Mouse (Mus musculus): Measurements from ENCODE around the gene C2cd6. TPM values are rescaled to one million over a fixed set of nuclear protein-coding genes. Genes with fewer than 3 reads are reported as not detected.

Gene C2cd6
- polyA plus RNA-seq, 1 experiment = not detected

- H3K4me3 ChIP-seq (ENCODE audit: insufficient read depth, low read length) = no peak overlapping the region
- TF ChIP-seq CTCF (IDR thresholded peaks at IDR 0.05; ENCODE audit: low read depth, low read length) = no peak
- TF ChIP-seq POLR2A (IDR thresholded peaks at IDR 0.05; ENCODE audit: borderline replicate concordance, low read depth, low read length) = no peak
- no peaks in the 10 kb centered on the region for H3K4me1 ChIP-seq (ENCODE audit: control insufficient read depth, insufficient read depth, low read length)
- no peak overlapping the region for H3K27ac ChIP-seq (ENCODE audit: insufficient read depth, low read depth, low read length)
Measured at GRCm38 (mm10) chr1:59067976-59068375, 26.7 kb downstream of the C2cd6 start.

- TF ChIP-seq CTCF (IDR thresholded peaks at IDR 0.05; ENCODE audit: low read depth, low read length) = no peak
- no peak for TF ChIP-seq POLR2A (IDR thresholded peaks at IDR 0.05; ENCODE audit: borderline replicate concordance, low read depth, low read length)
- Histone ChIP-seq H3K27ac (ENCODE audit: insufficient read depth, low read depth, low read length) (no peak overlapping the region), H3K4me3 (ENCODE audit: insufficient read depth, low read length) (no peak overlapping the region), H3K4me1 (ENCODE audit: control insufficient read depth, insufficient read depth, low read length) (no peaks in the 10 kb centered on the region)
Measured at GRCm38 (mm10) chr1:59063697-59064096, 31.0 kb downstream of the C2cd6 start.

- no peaks in the 10 kb centered on the region for H3K4me1 ChIP-seq (ENCODE audit: control insufficient read depth, insufficient read depth, low read length)
- TF ChIP-seq CTCF (IDR thresholded peaks at IDR 0.05; ENCODE audit: low read depth, low read length) = no peak
- TF ChIP-seq POLR2A (IDR thresholded peaks at IDR 0.05; ENCODE audit: borderline replicate concordance, low read depth, low read length) = no peak
- H3K4me3 ChIP-seq (ENCODE audit: insufficient read depth, low read length) = no peak overlapping the region
- no peak overlapping the region for H3K27ac ChIP-seq (ENCODE audit: insufficient read depth, low read depth, low read length)
Measured at GRCm38 (mm10) chr1:59056955-59057354, 37.7 kb downstream of the C2cd6 start.

GRCm38 (mm10) chr1:59051306-59051705 lies 43.4 kb downstream of the C2cd6 start:
- H3K4me1 ChIP-seq (ENCODE audit: control insufficient read depth, insufficient read depth, low read length) = no peaks in the 10 kb centered on the region
- H3K4me3 ChIP-seq (ENCODE audit: insufficient read depth, low read length) = no peak overlapping the region
- no peak overlapping the region for H3K27ac ChIP-seq (ENCODE audit: insufficient read depth, low read depth, low read length)
- TF ChIP-seq CTCF (IDR thresholded peaks at IDR 0.05; ENCODE audit: low read depth, low read length) = no peak

- Histone ChIP-seq H3K4me1 (ENCODE audit: control insufficient read depth, insufficient read depth, low read length) (no peaks in the 10 kb centered on the region), H3K27ac (ENCODE audit: insufficient read depth, low read depth, low read length) (no peak overlapping the region), H3K4me3 (ENCODE audit: insufficient read depth, low read length) (no peak overlapping the region)
- TF ChIP-seq CTCF (IDR thresholded peaks at IDR 0.05; ENCODE audit: low read depth, low read length) (no peak), POLR2A (IDR thresholded peaks at IDR 0.05; ENCODE audit: borderline replicate concordance, low read depth, low read length) (no peak)
Measured at GRCm38 (mm10) chr1:59037723-59038122, 57.0 kb downstream of the C2cd6 start.

- H3K4me1 ChIP-seq (ENCODE audit: control insufficient read depth, insufficient read depth, low read length) = no peaks in the 10 kb centered on the region
- TF ChIP-seq CTCF (IDR thresholded peaks at IDR 0.05; ENCODE audit: low read depth, low read length) (no peak), POLR2A (IDR thresholded peaks at IDR 0.05; ENCODE audit: borderline replicate concordance, low read depth, low read length) (no peak)
- H3K4me3 ChIP-seq (ENCODE audit: insufficient read depth, low read length) = no peak overlapping the region
- no peak overlapping the region for H3K27ac ChIP-seq (ENCODE audit: insufficient read depth, low read depth, low read length)
Measured at GRCm38 (mm10) chr1:59021556-59021955, 73.1 kb downstream of the C2cd6 start.

- H3K4me3 ChIP-seq (ENCODE audit: insufficient read depth, low read length) = no peak overlapping the region
- TF ChIP-seq POLR2A (IDR thresholded peaks at IDR 0.05; ENCODE audit: borderline replicate concordance, low read depth, low read length) (no peak), CTCF (IDR thresholded peaks at IDR 0.05; ENCODE audit: low read depth, low read length) (no peak)
- H3K27ac ChIP-seq (ENCODE audit: insufficient read depth, low read depth, low read length) = no peak overlapping the region
- H3K4me1 ChIP-seq (ENCODE audit: control insufficient read depth, insufficient read depth, low read length) = no peaks in the 10 kb centered on the region
Measured at GRCm38 (mm10) chr1:59009250-59009649, 85.5 kb downstream of the C2cd6 start.

Other genes starting within 250 kb of the C2cd6 start
- 21.0 and 24.6 TPM in 2 replicates for gene Trak2, start 121.5 kb downstream of the C2cd6 start, polyA plus RNA-seq (2012; ENCODE audit: insufficient read depth, insufficient read length, missing spikeins)
- 16.3 and 22.5 TPM in 2 replicates for gene Stradb, start 121.4 kb downstream of the C2cd6 start, polyA plus RNA-seq (2012; ENCODE audit: insufficient read depth, insufficient read length, missing spikeins)
- 14.7 and 18.6 TPM in 2 replicates for gene Tmem237, start 25.5 kb upstream of the C2cd6 start, polyA plus RNA-seq (2012; ENCODE audit: insufficient read depth, insufficient read length, missing spikeins)
- not detected in 2 replicates for gene Mpp4, start 68.5 kb upstream of the C2cd6 start, polyA plus RNA-seq (2012; ENCODE audit: insufficient read depth, insufficient read length, missing spikeins)
- gene Als2, start 142.3 kb upstream of the C2cd6 start, polyA plus RNA-seq (2012; ENCODE audit: insufficient read depth, insufficient read length, missing spikeins) = 10.1 TPM in 2 replicates
- 0.51 TPM in 1 of 2 replicates, not detected in the other for gene Cdk15, start 162.0 kb upstream of the C2cd6 start, polyA plus RNA-seq (2012; ENCODE audit: insufficient read depth, insufficient read length, missing spikeins)